Mouse (Mus musculus): ENCODE results near the gene Bmx. TPM values are rescaled to one million over a fixed set of nuclear protein-coding genes. Genes with fewer than 3 reads are reported as not detected.

The Bmx gene
- polyA plus RNA-seq, 1 experiment: 0.10 TPM

DNA sequence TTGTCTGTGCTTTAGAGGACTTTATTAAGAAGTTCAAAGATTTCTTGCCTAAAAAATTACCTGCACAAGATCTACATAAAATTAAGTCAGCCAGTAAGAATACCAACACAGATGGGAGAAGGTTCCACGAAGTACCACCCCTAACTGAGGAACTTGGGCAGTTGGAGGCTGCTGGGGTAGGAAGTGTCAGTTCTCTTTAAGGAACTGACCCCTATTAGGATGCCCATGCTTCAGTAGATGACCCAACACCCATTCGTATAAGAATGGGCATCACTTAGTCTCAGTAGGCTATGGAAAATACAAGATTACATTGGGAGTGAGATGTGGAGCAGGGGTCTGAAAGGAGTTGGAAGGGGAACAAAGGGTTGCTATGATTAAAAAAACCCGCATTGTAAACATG lies 12.6 kb upstream of the Bmx start:
- Histone ChIP-seq H3K4me3 (ENCODE audit: control insufficient read depth, low read depth, low read length) (no peak overlapping the region), H3K27me3 (ENCODE audit: control insufficient read depth, insufficient read depth, low read length) (no peaks in the 10 kb centered on the region), H3K27ac (ENCODE audit: control insufficient read depth, insufficient read depth, low read depth, low read length) (no peak overlapping the region), H3K4me1 (ENCODE audit: control insufficient read depth, insufficient read depth, low read length) (peaks cover 4% of the 10 kb centered on the region; the same call in 1 of the 2 replicates), H3K36me3 (ENCODE audit: control insufficient read depth, insufficient read depth, low read length) (no peaks in the 10 kb centered on the region)
- TF ChIP-seq CTCF (IDR thresholded peaks at IDR 0.05; ENCODE audit: control insufficient read depth, insufficient read depth, insufficient replicate concordance, low read depth, low read length) (no peak), POLR2A (IDR thresholded peaks at IDR 0.05; ENCODE audit: control insufficient read depth, low read depth, low read length) (no peak)

GRCm38 (mm10) chrX:164269285-164269761 lies 11.3 kb upstream of the Bmx start, which contains the start of gene Pir:
Gene Pir, plus strand, starts transcription at chrX:164269371.
- Histone ChIP-seq H3K27me3 (ENCODE audit: control insufficient read depth, insufficient read depth, low read length) (no peaks in the 10 kb centered on the region), H3K4me1 (ENCODE audit: control insufficient read depth, insufficient read depth, low read length) (peaks cover 4% of the 10 kb centered on the region; the same call in 1 of the 2 replicates), H3K27ac (ENCODE audit: control insufficient read depth, insufficient read depth, low read depth, low read length) (peak within 1 kb of the TSS; percentile 7; the same call in 1 of the 2 replicates), H3K36me3 (ENCODE audit: control insufficient read depth, insufficient read depth, low read length) (no peaks in the 10 kb centered on the region), H3K4me3 (ENCODE audit: control insufficient read depth, low read depth, low read length) (peak within 1 kb of the TSS; percentile 51)
- TF ChIP-seq CTCF (IDR thresholded peaks at IDR 0.05; ENCODE audit: control insufficient read depth, insufficient read depth, insufficient replicate concordance, low read depth, low read length) (no peak), POLR2A (IDR thresholded peaks at IDR 0.05; ENCODE audit: control insufficient read depth, low read depth, low read length) (no peak)

- no peak for TF ChIP-seq CTCF (IDR thresholded peaks at IDR 0.05; ENCODE audit: control insufficient read depth, insufficient read depth, insufficient replicate concordance, low read depth, low read length)
- TF ChIP-seq POLR2A (IDR thresholded peaks at IDR 0.05; ENCODE audit: control insufficient read depth, low read depth, low read length): no peak
- no peaks in the 10 kb centered on the region for H3K27me3 ChIP-seq (ENCODE audit: control insufficient read depth, insufficient read depth, low read length)
- peaks cover 4% of the 10 kb centered on the region; the same call in 1 of the 2 replicates for H3K4me1 ChIP-seq (ENCODE audit: control insufficient read depth, insufficient read depth, low read length)
- no peak overlapping the region for H3K4me3 ChIP-seq (ENCODE audit: control insufficient read depth, low read depth, low read length)
- no peaks in the 10 kb centered on the region for H3K36me3 ChIP-seq (ENCODE audit: control insufficient read depth, insufficient read depth, low read length)
- H3K27ac ChIP-seq (ENCODE audit: control insufficient read depth, insufficient read depth, low read depth, low read length): no peak overlapping the region
Measured at GRCm38 (mm10) chrX:164264861-164265260, 6.9 kb upstream of the Bmx start.

DNA sequence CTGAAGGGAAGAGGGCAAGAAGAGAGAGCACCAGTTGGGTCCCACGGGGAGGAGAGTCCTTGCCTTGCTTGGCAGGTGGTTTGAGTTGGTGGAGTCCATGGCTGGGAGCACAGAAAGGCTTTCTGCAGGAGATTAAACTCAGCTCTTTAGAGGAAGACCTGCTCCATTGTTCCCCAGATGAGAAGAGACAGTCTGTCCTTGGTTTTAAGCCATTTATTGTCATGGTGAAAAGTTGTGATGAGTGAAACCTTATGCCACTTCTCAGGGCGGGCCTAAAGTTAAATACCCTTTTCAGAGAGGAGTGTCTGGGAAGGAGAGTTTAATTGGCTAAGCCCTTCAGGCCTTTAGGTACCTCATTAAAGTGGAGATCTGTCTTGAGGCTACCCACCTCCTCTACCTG lies 4.3 kb upstream of the Bmx start:
- Histone ChIP-seq H3K27me3 (ENCODE audit: control insufficient read depth, insufficient read depth, low read length) (no peaks in the 10 kb centered on the region), H3K4me1 (ENCODE audit: control insufficient read depth, insufficient read depth, low read length) (no peaks in the 10 kb centered on the region), H3K27ac (ENCODE audit: control insufficient read depth, insufficient read depth, low read depth, low read length) (no peak overlapping the region), H3K4me3 (ENCODE audit: control insufficient read depth, low read depth, low read length) (no peak overlapping the region), H3K36me3 (ENCODE audit: control insufficient read depth, insufficient read depth, low read length) (no peaks in the 10 kb centered on the region)
- TF ChIP-seq CTCF (IDR thresholded peaks at IDR 0.05; ENCODE audit: control insufficient read depth, insufficient read depth, insufficient replicate concordance, low read depth, low read length): no peak
- TF ChIP-seq POLR2A (IDR thresholded peaks at IDR 0.05; ENCODE audit: control insufficient read depth, low read depth, low read length): no peak

- Histone ChIP-seq H3K4me1 (ENCODE audit: control insufficient read depth, insufficient read depth, low read length) (no peaks in the 10 kb centered on the region), H3K36me3 (ENCODE audit: control insufficient read depth, insufficient read depth, low read length) (no peaks in the 10 kb centered on the region), H3K4me3 (ENCODE audit: control insufficient read depth, low read depth, low read length) (no peak overlapping the region), H3K27ac (ENCODE audit: control insufficient read depth, insufficient read depth, low read depth, low read length) (no peak overlapping the region), H3K27me3 (ENCODE audit: control insufficient read depth, insufficient read depth, low read length) (no peaks in the 10 kb centered on the region)
- TF ChIP-seq CTCF (IDR thresholded peaks at IDR 0.05; ENCODE audit: control insufficient read depth, insufficient read depth, insufficient replicate concordance, low read depth, low read length) (no peak), POLR2A (IDR thresholded peaks at IDR 0.05; ENCODE audit: control insufficient read depth, low read depth, low read length) (no peak)
Measured at GRCm38 (mm10) chrX:164258662-164259061, 669 bp upstream of the Bmx start.

DNA sequence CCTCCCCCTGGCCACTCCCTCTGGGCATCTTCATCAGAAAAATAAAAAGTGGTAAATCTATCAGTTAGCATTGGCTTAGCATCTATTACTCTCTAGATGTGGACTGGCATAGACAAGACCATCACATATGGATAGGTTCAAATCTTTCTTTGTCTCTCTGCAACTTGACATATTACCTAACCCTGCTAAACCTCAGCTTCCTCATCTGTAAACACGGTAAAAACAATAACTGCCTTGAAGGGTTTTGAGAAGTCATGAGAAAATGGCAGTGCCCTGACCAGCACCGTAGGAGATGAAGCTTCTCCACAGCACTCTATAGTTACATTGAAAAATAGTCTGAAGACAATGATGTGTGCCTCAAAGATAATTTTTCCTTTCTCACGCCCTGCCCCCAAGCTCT lies 1.5 kb downstream of the Bmx start:
- Histone ChIP-seq H3K36me3 (ENCODE audit: control insufficient read depth, insufficient read depth, low read length) (no peaks in the 10 kb centered on the region), H3K27me3 (ENCODE audit: control insufficient read depth, insufficient read depth, low read length) (no peaks in the 10 kb centered on the region), H3K4me3 (ENCODE audit: control insufficient read depth, low read depth, low read length) (no peak overlapping the region), H3K27ac (ENCODE audit: control insufficient read depth, insufficient read depth, low read depth, low read length) (no peak overlapping the region), H3K4me1 (ENCODE audit: control insufficient read depth, insufficient read depth, low read length) (no peaks in the 10 kb centered on the region)
- TF ChIP-seq POLR2A (IDR thresholded peaks at IDR 0.05; ENCODE audit: control insufficient read depth, low read depth, low read length) (no peak), CTCF (IDR thresholded peaks at IDR 0.05; ENCODE audit: control insufficient read depth, insufficient read depth, insufficient replicate concordance, low read depth, low read length) (no peak)

DNA sequence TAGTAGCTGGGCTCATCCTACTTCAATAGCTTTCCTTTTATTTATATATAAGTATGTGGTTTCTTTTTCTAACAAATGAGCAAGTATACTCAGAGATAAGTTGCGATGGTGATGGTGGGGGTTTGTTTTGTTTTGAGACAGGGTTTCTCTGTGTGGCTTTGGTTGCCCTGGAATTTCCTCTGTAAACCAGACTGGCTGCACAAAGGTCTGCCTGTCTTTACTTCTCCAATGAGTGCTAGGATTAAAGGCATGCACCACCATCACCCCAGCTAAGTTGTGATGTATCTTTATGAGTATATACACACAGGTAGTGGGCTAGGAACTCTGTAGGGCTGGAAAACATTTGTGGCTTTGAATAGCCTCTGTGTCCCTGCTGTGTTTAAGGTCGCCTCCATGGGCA lies 11.3 kb downstream of the Bmx start:
- Histone ChIP-seq H3K4me1 (ENCODE audit: control insufficient read depth, insufficient read depth, low read length) (no peaks in the 10 kb centered on the region), H3K27me3 (ENCODE audit: control insufficient read depth, insufficient read depth, low read length) (no peaks in the 10 kb centered on the region), H3K4me3 (ENCODE audit: control insufficient read depth, low read depth, low read length) (no peak overlapping the region), H3K27ac (ENCODE audit: control insufficient read depth, insufficient read depth, low read depth, low read length) (no peak overlapping the region), H3K36me3 (ENCODE audit: control insufficient read depth, insufficient read depth, low read length) (no peaks in the 10 kb centered on the region)
- TF ChIP-seq CTCF (IDR thresholded peaks at IDR 0.05; ENCODE audit: control insufficient read depth, insufficient read depth, insufficient replicate concordance, low read depth, low read length) (no peak), POLR2A (IDR thresholded peaks at IDR 0.05; ENCODE audit: control insufficient read depth, low read depth, low read length) (no peak)

DNA sequence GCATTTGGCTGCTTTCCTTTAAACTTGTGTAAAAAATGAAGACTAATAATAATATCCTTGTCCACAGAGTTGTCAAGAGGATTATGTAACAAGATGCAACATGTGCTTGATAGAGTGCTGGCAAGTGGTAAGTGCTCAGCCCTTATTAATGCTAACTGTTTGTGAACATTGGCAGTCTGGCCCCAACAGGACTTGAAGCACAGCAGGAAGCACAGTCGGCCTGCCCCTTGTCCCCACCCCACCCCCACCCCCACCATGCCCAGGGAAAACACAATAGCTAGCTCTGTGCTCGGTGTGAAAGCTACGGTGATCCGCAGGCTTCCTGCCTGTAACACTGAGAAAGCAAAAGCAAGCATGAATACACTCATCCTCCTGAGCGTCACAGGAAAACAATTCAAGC lies 12.3 kb downstream of the Bmx start:
- Histone ChIP-seq H3K4me3 (ENCODE audit: control insufficient read depth, low read depth, low read length) (no peak overlapping the region), H3K27ac (ENCODE audit: control insufficient read depth, insufficient read depth, low read depth, low read length) (no peak overlapping the region), H3K27me3 (ENCODE audit: control insufficient read depth, insufficient read depth, low read length) (no peaks in the 10 kb centered on the region), H3K36me3 (ENCODE audit: control insufficient read depth, insufficient read depth, low read length) (no peaks in the 10 kb centered on the region), H3K4me1 (ENCODE audit: control insufficient read depth, insufficient read depth, low read length) (no peaks in the 10 kb centered on the region)
- TF ChIP-seq CTCF (IDR thresholded peaks at IDR 0.05; ENCODE audit: control insufficient read depth, insufficient read depth, insufficient replicate concordance, low read depth, low read length) (no peak), POLR2A (IDR thresholded peaks at IDR 0.05; ENCODE audit: control insufficient read depth, low read depth, low read length) (no peak)
